Mouse (Mus musculus): ENCODE results near the gene Slc13a2. TPM values are rescaled to one million over a fixed set of nuclear protein-coding genes. Genes with fewer than 3 reads are reported as not detected.

Slc13a2 gene
- polyA plus RNA-seq, 1 experiment from 2014 or later: not detected

GRCm38 (mm10) chr11:78428309-78428708 lies 6.3 kb upstream of the Slc13a2 start:
- H3K9ac ChIP-seq: no peak overlapping the region
- H3K4me3 ChIP-seq: no peak overlapping the region
- no peak for ATAC-seq (ENCODE audit: low FRiP score, low read depth)
- no peaks in the 10 kb centered on the region for H3K4me1 ChIP-seq
- no peaks in the 10 kb centered on the region for H3K27me3 ChIP-seq (replicated peaks)
- WGBS: 74% methylated on average over 5 of the region's 5 CpGs
- no peak overlapping the region for H3K4me2 ChIP-seq (replicated peaks)
- no peaks in the 10 kb centered on the region for H3K36me3 ChIP-seq
- no peaks in the 10 kb centered on the region for H3K9me3 ChIP-seq
- no peak overlapping the region for H3K27ac ChIP-seq

DNA sequence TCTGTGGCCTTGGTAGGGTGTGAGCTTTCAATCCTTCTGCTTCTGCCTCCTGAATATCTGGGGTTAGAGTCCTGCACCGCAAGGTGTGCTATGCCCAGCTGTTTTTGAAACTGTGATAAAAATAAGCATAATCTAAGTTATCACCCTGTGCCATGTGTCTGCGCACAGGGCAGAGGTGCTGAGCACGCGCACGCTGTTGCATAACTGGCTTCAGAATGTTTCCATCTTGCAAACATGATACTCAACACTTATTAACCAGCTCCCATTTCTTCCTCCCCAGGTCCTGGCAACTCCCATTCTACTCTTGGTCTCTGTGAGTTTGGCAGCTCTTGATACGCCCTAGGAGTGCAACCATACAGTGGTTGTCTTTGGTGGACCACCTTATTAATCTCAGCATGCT lies 5.6 kb upstream of the Slc13a2 start:
- no peak overlapping the region for H3K27ac ChIP-seq
- no peaks in the 10 kb centered on the region for H3K4me1 ChIP-seq
- H3K27me3 ChIP-seq (replicated peaks): no peaks in the 10 kb centered on the region
- 95% methylated on average over 6 of the region's 6 CpGs for WGBS
- H3K4me2 ChIP-seq (replicated peaks): no peak overlapping the region
- no peak overlapping the region for H3K9ac ChIP-seq
- no peaks in the 10 kb centered on the region for H3K36me3 ChIP-seq
- ATAC-seq (ENCODE audit: low FRiP score, low read depth): no peak
- H3K4me3 ChIP-seq: no peak overlapping the region
- H3K9me3 ChIP-seq: no peaks in the 10 kb centered on the region

GRCm38 (mm10) chr11:78425572-78425971 lies 3.6 kb upstream of the Slc13a2 start:
- H3K9ac ChIP-seq: no peak overlapping the region
- H3K27me3 ChIP-seq (replicated peaks): no peaks in the 10 kb centered on the region
- WGBS: 82% methylated on average over 1 of the region's 1 CpGs
- H3K9me3 ChIP-seq: no peaks in the 10 kb centered on the region
- no peak overlapping the region for H3K4me2 ChIP-seq (replicated peaks)
- ATAC-seq (ENCODE audit: low FRiP score, low read depth): no peak
- H3K36me3 ChIP-seq: no peaks in the 10 kb centered on the region
- H3K27ac ChIP-seq: no peak overlapping the region
- H3K4me3 ChIP-seq: no peak overlapping the region
- no peaks in the 10 kb centered on the region for H3K4me1 ChIP-seq

- WGBS: 74% methylated on average over 2 of the region's 2 CpGs
- no peak overlapping the region for H3K27ac ChIP-seq
- no peak overlapping the region for H3K4me2 ChIP-seq (replicated peaks)
- no peak overlapping the region for H3K4me3 ChIP-seq
- no peaks in the 10 kb centered on the region for H3K9me3 ChIP-seq
- no peaks in the 10 kb centered on the region for H3K4me1 ChIP-seq
- H3K27me3 ChIP-seq (replicated peaks): no peaks in the 10 kb centered on the region; the same call in 1 of the 2 replicates
- H3K9ac ChIP-seq: no peak overlapping the region
- ATAC-seq (ENCODE audit: low FRiP score, low read depth): no peak
- H3K36me3 ChIP-seq: no peaks in the 10 kb centered on the region
Measured at GRCm38 (mm10) chr11:78424352-78424751, 2.3 kb upstream of the Slc13a2 start.

- Histone ChIP-seq H3K9me3 (no peaks in the 10 kb centered on the region), H3K4me3 (no peak overlapping the region), H3K9ac (no peak overlapping the region), H3K27me3 (replicated peaks) (no peaks in the 10 kb centered on the region; the same call in 1 of the 2 replicates), H3K4me1 (no peaks in the 10 kb centered on the region), H3K4me2 (replicated peaks) (no peak overlapping the region), H3K27ac (no peak overlapping the region), H3K36me3 (no peaks in the 10 kb centered on the region)
- 66% methylated on average over 13 of the region's 13 CpGs for WGBS
- ATAC-seq (ENCODE audit: low FRiP score, low read depth): no peak
Measured at GRCm38 (mm10) chr11:78421201-78422009, 612 bp downstream of the Slc13a2 start.

- Histone ChIP-seq H3K36me3 (no peaks in the 10 kb centered on the region), H3K27me3 (replicated peaks) (no peaks in the 10 kb centered on the region; the same call in 1 of the 2 replicates), H3K9me3 (no peaks in the 10 kb centered on the region), H3K9ac (no peak overlapping the region), H3K4me1 (no peaks in the 10 kb centered on the region), H3K27ac (no peak overlapping the region), H3K4me2 (replicated peaks) (no peak overlapping the region), H3K4me3 (no peak overlapping the region)
- WGBS: 69% methylated on average over 12 of the region's 12 CpGs
- no peak for ATAC-seq (ENCODE audit: low FRiP score, low read depth)
Measured at GRCm38 (mm10) chr11:78420263-78420889, 1.6 kb downstream of the Slc13a2 start.

- no peaks in the 10 kb centered on the region for H3K36me3 ChIP-seq
- no peak overlapping the region for H3K9ac ChIP-seq
- no peak overlapping the region for H3K4me3 ChIP-seq
- ATAC-seq (ENCODE audit: low FRiP score, low read depth): no peak
- 84% methylated on average over 6 of the region's 6 CpGs for WGBS
- H3K27me3 ChIP-seq (replicated peaks): no peaks in the 10 kb centered on the region; the same call in 1 of the 2 replicates
- H3K4me1 ChIP-seq: no peaks in the 10 kb centered on the region
- H3K9me3 ChIP-seq: no peaks in the 10 kb centered on the region
- H3K4me2 ChIP-seq (replicated peaks): no peak overlapping the region
- no peak overlapping the region for H3K27ac ChIP-seq
Measured at GRCm38 (mm10) chr11:78416854-78417253, 5.2 kb downstream of the Slc13a2 start.

DNA sequence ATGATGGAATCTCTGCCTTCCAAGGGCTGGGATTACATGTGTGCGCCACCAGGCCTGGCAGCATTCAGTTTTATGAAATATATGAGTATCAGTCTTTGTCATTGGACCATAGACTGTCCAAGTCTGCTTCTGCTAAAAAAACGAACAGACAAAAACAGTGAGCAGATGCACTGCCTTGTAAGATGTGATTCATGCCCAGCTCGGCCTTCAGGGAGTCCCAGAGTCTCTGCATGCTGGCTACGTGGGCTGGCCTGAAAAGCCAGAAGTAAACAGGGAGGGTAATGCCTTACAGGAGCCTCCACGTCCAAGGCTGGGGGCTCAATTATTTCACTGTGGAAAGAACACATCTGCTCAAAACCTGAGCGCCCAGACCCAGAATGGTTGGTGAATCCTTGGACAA lies 9.2 kb downstream of the Slc13a2 start:
- no peaks in the 10 kb centered on the region for H3K27me3 ChIP-seq (replicated peaks)
- no peak overlapping the region for H3K4me2 ChIP-seq (replicated peaks)
- H3K27ac ChIP-seq: no peak overlapping the region
- H3K36me3 ChIP-seq: no peaks in the 10 kb centered on the region
- WGBS: 77% methylated on average over 6 of the region's 6 CpGs
- no peak overlapping the region for H3K4me3 ChIP-seq
- H3K4me1 ChIP-seq: no peaks in the 10 kb centered on the region
- H3K9me3 ChIP-seq: no peaks in the 10 kb centered on the region
- no peak for ATAC-seq (ENCODE audit: low FRiP score, low read depth)
- no peak overlapping the region for H3K9ac ChIP-seq

GRCm38 (mm10) chr11:78412324-78412850 lies 9.6 kb downstream of the Slc13a2 start:
- H3K27ac ChIP-seq: no peak overlapping the region
- WGBS: 80% methylated on average over 6 of the region's 6 CpGs
- ATAC-seq (ENCODE audit: low FRiP score, low read depth): no peak
- no peaks in the 10 kb centered on the region for H3K4me1 ChIP-seq
- no peaks in the 10 kb centered on the region for H3K36me3 ChIP-seq
- no peaks in the 10 kb centered on the region for H3K9me3 ChIP-seq
- no peak overlapping the region for H3K4me3 ChIP-seq
- H3K9ac ChIP-seq: no peak overlapping the region
- H3K4me2 ChIP-seq (replicated peaks): no peak overlapping the region
- no peaks in the 10 kb centered on the region for H3K27me3 ChIP-seq (replicated peaks)

DNA sequence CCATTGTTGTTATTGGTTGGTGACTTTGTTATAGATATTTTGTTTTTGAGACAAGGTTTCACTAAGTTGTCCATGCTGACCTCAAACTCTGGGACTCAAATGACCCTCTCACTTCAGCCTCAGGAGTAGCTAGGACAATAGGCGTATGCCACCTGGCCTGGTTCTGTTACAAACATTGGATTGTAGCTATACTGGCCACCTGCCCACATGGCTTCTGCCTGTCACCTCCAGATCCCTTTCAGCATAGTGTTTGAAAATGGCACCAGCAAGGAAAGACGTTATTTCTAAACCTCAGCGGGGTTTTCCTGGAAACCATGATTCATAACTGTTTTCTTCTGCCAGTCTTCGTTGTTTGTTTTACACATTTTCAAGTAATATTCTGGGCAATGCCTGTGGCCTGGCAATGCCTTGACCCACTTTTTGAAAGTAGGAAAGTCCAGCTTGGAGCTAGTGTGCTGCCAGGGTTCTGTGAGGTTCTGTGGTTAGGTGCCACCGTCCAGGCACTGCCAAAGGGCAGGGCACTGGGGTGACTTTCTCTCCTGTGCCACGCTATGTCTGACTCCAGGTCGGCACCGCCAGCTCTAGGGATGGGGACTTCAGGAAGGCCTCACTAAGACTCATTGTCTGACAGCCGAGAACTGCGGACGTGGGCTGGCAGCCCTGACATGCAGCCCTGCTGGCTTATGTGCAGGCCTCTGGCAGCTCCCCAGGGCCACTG lies 10.3 kb downstream of the Slc13a2 start:
- Histone ChIP-seq H3K27me3 (replicated peaks) (no peaks in the 10 kb centered on the region), H3K9ac (no peak overlapping the region), H3K4me3 (no peak overlapping the region), H3K27ac (no peak overlapping the region), H3K4me2 (replicated peaks) (no peak overlapping the region), H3K36me3 (no peaks in the 10 kb centered on the region), H3K9me3 (no peaks in the 10 kb centered on the region), H3K4me1 (no peaks in the 10 kb centered on the region)
- no peak for ATAC-seq (ENCODE audit: low FRiP score, low read depth)
- WGBS: 83% methylated on average over 11 of the region's 11 CpGs

- H3K9me3 ChIP-seq: no peaks in the 10 kb centered on the region
- H3K27ac ChIP-seq: no peak overlapping the region
- H3K9ac ChIP-seq: no peak overlapping the region
- H3K4me2 ChIP-seq (replicated peaks): no peak overlapping the region
- H3K4me1 ChIP-seq: no peaks in the 10 kb centered on the region
- no peaks in the 10 kb centered on the region for H3K36me3 ChIP-seq
- ATAC-seq (ENCODE audit: low FRiP score, low read depth): no peak
- 0 out of 2 replicates have a peak, but pooled peaks cover 4% of the 10 kb centered on the region for H3K27me3 ChIP-seq (replicated peaks)
- 79% methylated on average over 9 of the region's 9 CpGs for WGBS
- H3K4me3 ChIP-seq: no peak overlapping the region
Measured at GRCm38 (mm10) chr11:78408256-78409240, 13.5 kb downstream of the Slc13a2 start.
